ENCODE assay signal across 8 mouse cellular contexts in the genomic region with DNA sequence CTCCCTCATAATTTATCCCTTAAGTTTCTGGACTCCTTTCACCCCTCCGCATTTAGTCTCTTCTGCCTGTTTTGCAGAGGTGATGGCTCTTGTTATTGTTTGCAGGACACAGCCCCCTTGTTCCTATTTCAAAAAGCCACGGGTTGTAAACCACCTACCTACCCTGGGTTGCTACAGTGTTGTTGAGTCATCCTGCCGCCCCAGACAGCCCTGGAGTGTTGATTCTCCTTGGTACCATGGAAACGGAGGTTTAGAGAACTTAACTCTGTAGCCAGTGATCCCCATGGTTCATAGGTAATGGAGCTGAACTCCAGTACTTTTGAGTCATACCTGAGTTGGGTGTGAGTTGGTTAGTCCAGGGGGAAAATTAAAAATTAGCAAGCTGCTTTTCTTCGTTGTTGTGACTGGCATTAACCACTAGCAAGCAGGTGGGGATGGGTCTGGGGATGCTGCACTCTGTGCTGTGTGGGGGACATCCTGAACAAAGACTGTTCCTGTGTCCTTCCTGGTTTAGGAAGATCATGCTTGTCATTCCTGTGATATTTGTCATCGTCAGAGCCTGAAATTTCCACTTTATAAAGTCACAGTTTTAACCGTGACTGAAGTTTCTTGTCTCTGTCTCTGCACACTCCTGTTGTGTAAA. TPM values are rescaled to one million over a fixed set of nuclear protein-coding genes. Genes with fewer than 3 reads are reported as not detected.
DNase-seq lines count a peak whose midpoint lies in the region; ATAC-seq and TF ChIP-seq lines count a peak whose summit lies in the region.

No protein-coding gene starts in this region.

- H3K4me2 ChIP-seq in lung, embryonic 16.5 days (ENCODE audit: low read depth, low read length), result peak overlapping the region; percentile 67
- H3K4me2 ChIP-seq in hindbrain, embryonic 16.5 days (ENCODE audit: low read length), result peak overlapping the region; percentile 85
- H3K4me2 ChIP-seq in lung, postnatal 0 days (replicated peaks; ENCODE audit: low read depth, low read length), result peak overlapping the region; percentile 81
- H3K4me2 ChIP-seq in stomach, embryonic 15.5 days, result peak overlapping the region; percentile 68

- no peaks in the 10 kb centered on the region for H3K9me3 ChIP-seq in lung, embryonic 16.5 days (ENCODE audit: control insufficient read depth, low read length)
- no peaks in the 10 kb centered on the region for H3K9me3 ChIP-seq in hindbrain, embryonic 16.5 days (ENCODE audit: control insufficient read depth, low read length)
- no peaks in the 10 kb centered on the region for H3K9me3 ChIP-seq in lung, postnatal 0 days (ENCODE audit: low read length)
- H3K9me3 ChIP-seq in stomach, embryonic 15.5 days, result no peaks in the 10 kb centered on the region

- ATAC-seq in lung, embryonic 16.5 days (ENCODE audit: low read depth), result no peak
- ATAC-seq in hindbrain, embryonic 16.5 days, result no peak
- peak; percentile 36 for ATAC-seq in lung, postnatal 0 days
- ATAC-seq in stomach, embryonic 15.5 days (ENCODE audit: insufficient read depth, low FRiP score, low read depth), result no peak

- WGBS in lung, embryonic 16.5 days, result 34% methylated on average over 7 of the region's 7 CpGs
- 23% methylated on average over 7 of the region's 7 CpGs for WGBS in lung, adult 2 months
- WGBS in hindbrain, embryonic 16.5 days, result 8% methylated on average over 7 of the region's 7 CpGs
- WGBS in lung, postnatal 0 days, result 23% methylated on average over 7 of the region's 7 CpGs
- 27% methylated on average over 7 of the region's 7 CpGs for WGBS in stomach, embryonic 15.5 days

- DNase-seq in lung, adult 2 months, result no peak
- peak; percentile 82 for DNase-seq in brain, adult 2 months (ENCODE audit: low read depth, low spot score)
- peak; percentile 86 for DNase-seq in lung, postnatal 0 days (ENCODE audit: low spot score)
- no peak for DNase-seq in adipocyte (ENCODE audit: low spot score)
- no peak for DNase-seq in cerebellum, postnatal 14 days

- TF ChIP-seq CTCF in lung, adult 2 months (IDR thresholded peaks at IDR 0.05; ENCODE audit: insufficient read depth, low read length), result no peak
- no peak for TF ChIP-seq CTCF in lung, postnatal 0 days (IDR thresholded peaks at IDR 0.05)

- no peak overlapping the region; the same call in 1 of the 2 replicates for H3K27ac ChIP-seq in lung, embryonic 16.5 days (ENCODE audit: low read length)
- H3K27ac ChIP-seq in hindbrain, embryonic 16.5 days (ENCODE audit: low read depth, low read length), result 0 out of 2 replicates have a peak overlapping the region, but pooled peaks have one; percentile 3
- H3K27ac ChIP-seq in lung, postnatal 0 days (ENCODE audit: low read length), result peak overlapping the region; percentile 68; the same call in 1 of the 2 replicates
- H3K27ac ChIP-seq in stomach, embryonic 15.5 days, result no peak overlapping the region

- no peaks in the 10 kb centered on the region for H3K36me3 ChIP-seq in lung, embryonic 16.5 days (ENCODE audit: control insufficient read depth, insufficient read depth, low read length)
- no peaks in the 10 kb centered on the region for H3K36me3 ChIP-seq in hindbrain, embryonic 16.5 days (ENCODE audit: control insufficient read depth, insufficient read depth, low read length)
- no peaks in the 10 kb centered on the region for H3K36me3 ChIP-seq in lung, postnatal 0 days (ENCODE audit: insufficient read depth, low read length)
- H3K36me3 ChIP-seq in stomach, embryonic 15.5 days, result no peaks in the 10 kb centered on the region

- H3K4me1 ChIP-seq in lung, embryonic 16.5 days (replicated peaks; ENCODE audit: control insufficient read depth, insufficient read depth, low read length), result peaks cover 54% of the 10 kb centered on the region
- H3K4me1 ChIP-seq in lung, adult 2 months (ENCODE audit: control insufficient read depth, insufficient read depth, low read length), result peaks cover 38% of the 10 kb centered on the region
- peaks cover 38% of the 10 kb centered on the region for H3K4me1 ChIP-seq in hindbrain, embryonic 16.5 days (ENCODE audit: control insufficient read depth, insufficient read depth, low read depth, low read length)
- H3K4me1 ChIP-seq in lung, postnatal 0 days (ENCODE audit: insufficient read depth, low read depth, low read length), result peaks cover 44% of the 10 kb centered on the region
- peaks cover 44% of the 10 kb centered on the region for H3K4me1 ChIP-seq in stomach, embryonic 15.5 days

- peak overlapping the region; percentile 77 for H3K4me3 ChIP-seq in lung, embryonic 16.5 days (ENCODE audit: low read length)
- H3K4me3 ChIP-seq in lung, adult 2 months (replicated peaks; ENCODE audit: extremely low read depth, low read depth, low read length), result no peak overlapping the region
- peak overlapping the region; percentile 93 for H3K4me3 ChIP-seq in hindbrain, embryonic 16.5 days (ENCODE audit: low read length)
- H3K4me3 ChIP-seq in lung, postnatal 0 days (ENCODE audit: low read depth, low read length), result peak overlapping the region; percentile 98; the same call in 1 of the 2 replicates
- peak overlapping the region; percentile 83 for H3K4me3 ChIP-seq in stomach, embryonic 15.5 days (replicated peaks)

- H3K9ac ChIP-seq in lung, embryonic 16.5 days (ENCODE audit: low read length), result no peak overlapping the region
- H3K9ac ChIP-seq in hindbrain, embryonic 16.5 days (ENCODE audit: low read depth, low read length), result peak overlapping the region; percentile 54
- no peak overlapping the region for H3K9ac ChIP-seq in lung, postnatal 0 days (replicated peaks; ENCODE audit: low read depth)
- no peak overlapping the region for H3K9ac ChIP-seq in stomach, embryonic 15.5 days

- no peaks in the 10 kb centered on the region for H3K27me3 ChIP-seq in lung, embryonic 16.5 days (ENCODE audit: control insufficient read depth, insufficient read depth, low read depth, low read length)
- H3K27me3 ChIP-seq in hindbrain, embryonic 16.5 days (replicated peaks; ENCODE audit: control insufficient read depth, insufficient read depth, low read length), result no peaks in the 10 kb centered on the region
- no peaks in the 10 kb centered on the region for H3K27me3 ChIP-seq in lung, postnatal 0 days (replicated peaks; ENCODE audit: insufficient read depth, low read length)
- H3K27me3 ChIP-seq in stomach, embryonic 15.5 days (replicated peaks), result no peaks in the 10 kb centered on the region

- 0 out of 2 replicates have a peak, but pooled peaks have one; percentile 27 for TF ChIP-seq EP300 in lung, postnatal 0 days (IDR thresholded peaks at IDR 0.05)

- no peak for TF ChIP-seq POLR2A in lung, adult 2 months (IDR thresholded peaks at IDR 0.05; ENCODE audit: borderline replicate concordance, extremely low read depth, low read depth, low read length)

RNA-seq across cellular contexts. Expression of gene Reep3, which starts 1.8 kb away (rescaled TPM):
- 37.9 and 38.6 TPM in 2 replicates for polyA plus RNA-seq in lung, embryonic 16.5 days (2015; fragmentation: Nextera tagmentation; extraction: Ambion mirVana)
- polyA plus RNA-seq in lung, adult 2 months (2012; rRNA removed), result 16.7 and 26.5 TPM in 2 replicates
- polyA plus RNA-seq in hindbrain, embryonic 16.5 days (2015; fragmentation: Nextera tagmentation; extraction: Ambion mirVana), result 32.7 and 36.2 TPM in 2 replicates
- 38.4 and 43.8 TPM in 2 replicates for polyA plus RNA-seq in lung, postnatal 0 days (2015; fragmentation: Nextera tagmentation; extraction: Ambion mirVana)
- 44.3 and 47.6 TPM in 2 replicates for polyA plus RNA-seq in stomach, embryonic 15.5 days (2015; fragmentation: Nextera tagmentation; extraction: Ambion mirVana)

RNA-seq across cellular contexts. Expression of gene Jmjd1c, which starts 2.6 kb away (rescaled TPM):
- polyA plus RNA-seq in lung, embryonic 16.5 days (2015; fragmentation: Nextera tagmentation; extraction: Ambion mirVana), result 28.4 and 29.0 TPM in 2 replicates
- 16.4 and 19.4 TPM in 2 replicates for polyA plus RNA-seq in lung, adult 2 months (2012; rRNA removed)
- polyA plus RNA-seq in hindbrain, embryonic 16.5 days (2015; fragmentation: Nextera tagmentation; extraction: Ambion mirVana), result 33.4 and 35.5 TPM in 2 replicates
- polyA plus RNA-seq in lung, postnatal 0 days (2015; fragmentation: Nextera tagmentation; extraction: Ambion mirVana), result 43.8 and 44.6 TPM in 2 replicates
- polyA plus RNA-seq in stomach, embryonic 15.5 days (2015; fragmentation: Nextera tagmentation; extraction: Ambion mirVana), result 39.6 and 40.3 TPM in 2 replicates

Comparison
In these comparisons a context has a peak if more than half of its experiments do, and no peak if none do; other contexts are left out.
1. H3K27ac ChIP-seq: peak in hindbrain, embryonic 16.5 days (single experiment) and lung, postnatal 0 days (single experiment); none in lung, embryonic 16.5 days (single experiment) and stomach, embryonic 15.5 days (single experiment).
2. DNase-seq: peak in brain, adult 2 months (single experiment) and lung, postnatal 0 days (single experiment); none in lung, adult 2 months (single experiment), adipocyte (single experiment) and cerebellum, postnatal 14 days (0 of 2).
3. Peak in every context shown above with its lines, with median percentiles within 50 percentile points of each other: H3K4me2 ChIP-seq.